Mouse (Mus musculus): ENCODE measurements around the gene Ptma.
"Not testable (repeated sequence)": the region's sequence is repeated elsewhere in the genome, so short reads cannot be mapped to it uniquely, and the experiment has no call there.

The Ptma gene

DNA sequence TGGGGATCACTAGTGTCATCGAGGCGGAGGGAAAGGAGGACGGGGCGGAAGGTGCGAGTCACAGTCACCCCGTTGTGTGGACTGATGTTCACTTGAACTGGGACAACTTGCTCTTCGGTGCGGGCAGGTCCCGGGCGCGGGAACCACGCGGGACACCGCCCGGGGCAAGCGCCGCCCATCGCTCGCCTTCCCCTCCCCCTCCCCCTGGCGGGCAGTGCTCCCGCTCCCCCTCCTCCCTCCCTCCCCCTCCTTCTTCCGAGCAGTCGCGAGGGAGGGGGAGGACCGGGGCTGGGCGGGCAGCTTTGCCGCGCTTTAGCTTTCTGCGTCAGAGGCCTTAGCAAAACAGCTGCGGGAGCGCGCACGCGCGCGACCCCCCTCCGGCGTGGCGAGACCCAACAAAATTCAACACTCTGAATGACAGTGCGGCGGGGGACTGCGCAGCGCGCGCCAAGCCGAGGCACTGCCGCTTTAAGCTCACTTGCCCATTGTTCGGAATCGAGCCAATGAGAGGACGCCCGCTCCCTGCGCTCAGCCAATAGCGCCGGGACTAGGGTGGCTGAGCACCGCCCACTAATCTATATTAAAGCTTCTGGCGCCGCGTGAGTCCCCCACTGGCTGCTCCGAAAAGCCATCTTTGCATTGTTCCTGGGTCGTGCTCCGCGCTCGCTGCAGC is at the start of gene Ptma:
Ptma (plus strand) TSS at position 611 of the 673 bp plus-strand sequence.
- DNase-seq (ENCODE audit: low read depth, low spot score), result peak; percentile 99

GRCm38 (mm10) chr1:86477738-86478285 is 48.7 kb upstream of the Ptma start:
- DNase-seq (ENCODE audit: low read depth, low spot score), result no peak

- no peak for DNase-seq (ENCODE audit: low read depth, low spot score)
These were observed 47.3 kb upstream of the Ptma start for GRCm38 (mm10) chr1:86479099-86479825.

DNA sequence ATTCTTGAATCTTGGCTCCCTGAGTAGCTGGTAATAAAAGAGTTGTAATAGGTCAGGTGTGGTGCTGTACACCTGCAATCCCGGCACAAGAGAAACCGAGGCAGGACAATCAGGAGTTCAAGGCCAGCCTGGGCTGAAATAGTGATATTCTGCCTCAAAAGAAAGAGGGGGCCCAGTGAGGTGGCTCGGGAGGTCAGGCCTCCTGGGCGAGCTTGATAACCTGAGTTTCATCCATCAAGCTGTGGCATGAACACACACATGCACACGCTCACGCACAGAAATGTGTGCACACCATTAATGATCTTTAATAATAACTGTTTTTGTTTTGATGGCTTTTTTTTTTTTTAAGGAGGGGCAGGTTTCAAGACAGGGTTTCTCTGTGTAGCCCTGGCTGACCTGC is 46.2 kb upstream of the Ptma start:
- no peak for DNase-seq (ENCODE audit: low read depth, low spot score)

DNA sequence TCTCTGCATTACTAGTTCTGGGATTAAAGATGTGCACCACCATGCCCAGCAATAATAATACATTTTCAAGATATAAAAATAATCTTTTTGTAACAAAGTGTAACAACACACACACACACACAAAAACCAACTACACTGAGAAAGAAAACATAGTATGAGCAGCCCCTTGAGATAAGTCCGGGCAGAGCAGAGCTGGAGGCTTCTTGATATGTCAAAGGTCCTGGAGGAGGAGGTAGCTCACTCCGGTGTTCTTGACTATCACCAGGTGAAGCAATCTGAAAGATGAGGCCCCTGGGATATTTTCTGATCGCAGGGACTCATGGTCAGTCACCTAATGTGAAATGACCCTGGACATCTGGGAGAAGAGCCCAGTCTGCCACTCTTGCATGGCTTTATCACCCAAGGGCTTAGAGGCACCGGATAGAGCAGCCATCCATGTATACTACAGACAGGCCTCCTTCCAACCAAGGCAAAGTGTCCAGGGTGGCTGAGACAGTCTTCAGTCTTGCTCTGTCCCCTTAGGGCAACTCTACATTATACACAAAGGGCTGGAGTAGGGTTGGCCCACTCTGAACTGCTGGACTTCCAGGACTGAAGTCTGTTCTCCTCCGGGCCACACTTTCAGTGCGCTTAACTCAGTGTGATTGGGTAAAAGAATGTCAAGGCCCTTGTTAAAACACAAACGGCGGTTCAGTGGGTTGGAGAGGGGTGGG is 45.6 kb upstream of the Ptma start:
- DNase-seq (ENCODE audit: low read depth, low spot score), result no peak

- no peak for DNase-seq (ENCODE audit: low read depth, low spot score)
These were observed 45.1 kb upstream of the Ptma start for GRCm38 (mm10) chr1:86481468-86481867.

DNA sequence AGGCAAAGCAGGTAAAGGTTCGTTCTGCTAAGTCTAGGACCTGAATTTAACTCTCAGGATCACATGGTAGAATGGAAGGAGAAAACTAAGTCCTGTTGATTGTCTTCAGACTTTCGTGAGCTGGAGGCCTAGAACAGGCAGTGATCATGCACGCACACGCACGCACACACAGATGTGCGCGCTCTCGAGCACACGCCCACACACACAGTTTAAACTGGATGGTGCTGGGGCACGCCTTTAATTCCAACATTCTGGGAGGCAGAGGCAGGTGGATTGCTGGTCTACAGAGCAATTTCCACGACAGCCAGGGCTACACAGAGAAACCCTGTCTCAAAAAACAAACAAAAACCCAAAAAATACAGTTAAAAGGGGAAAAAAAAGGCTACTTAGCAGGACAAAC is 44.2 kb upstream of the Ptma start:
- no peak for DNase-seq (ENCODE audit: low read depth, low spot score)

DNA sequence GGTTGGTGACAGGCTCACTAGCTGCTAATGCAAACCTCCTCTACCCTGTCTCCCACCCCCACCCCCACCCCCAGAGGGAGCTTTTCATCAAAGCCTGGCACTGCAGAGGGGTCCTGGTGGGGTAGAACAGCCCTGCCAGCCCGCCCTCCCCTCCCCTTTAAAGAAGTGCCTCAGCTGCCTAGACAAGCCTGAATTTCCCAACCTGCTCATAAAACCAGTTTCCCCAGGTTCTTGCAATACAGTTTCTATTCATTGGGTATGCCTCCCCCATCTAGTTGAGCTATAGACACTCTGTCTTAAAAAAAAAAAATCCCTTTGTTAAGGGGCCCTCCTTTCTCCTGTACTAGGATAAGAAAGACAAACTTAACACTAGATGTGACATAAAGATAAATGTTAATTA is 43.8 kb upstream of the Ptma start:
- no peak for DNase-seq (ENCODE audit: low read depth, low spot score)

DNA sequence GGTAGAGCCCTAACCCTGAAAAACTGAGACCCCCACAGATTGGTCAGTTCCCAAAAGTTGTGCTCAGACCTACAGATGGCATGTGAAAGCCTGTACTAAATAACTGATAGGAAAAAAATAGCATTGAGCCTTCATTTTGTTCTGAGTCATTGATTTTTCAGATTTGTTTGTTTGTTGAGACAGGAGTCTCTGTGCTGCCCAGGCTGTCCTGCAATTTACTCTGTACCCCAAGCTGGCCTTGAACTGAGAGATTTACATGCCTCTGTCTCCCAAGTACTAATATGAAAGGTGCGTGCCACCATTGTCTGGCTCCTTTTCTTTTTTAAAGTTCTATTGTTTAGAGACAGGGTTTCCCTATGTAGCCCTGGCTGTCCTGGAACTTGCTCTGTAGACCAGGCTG is 41.2 kb upstream of the Ptma start:
- no peak for DNase-seq (ENCODE audit: low read depth, low spot score)

DNA sequence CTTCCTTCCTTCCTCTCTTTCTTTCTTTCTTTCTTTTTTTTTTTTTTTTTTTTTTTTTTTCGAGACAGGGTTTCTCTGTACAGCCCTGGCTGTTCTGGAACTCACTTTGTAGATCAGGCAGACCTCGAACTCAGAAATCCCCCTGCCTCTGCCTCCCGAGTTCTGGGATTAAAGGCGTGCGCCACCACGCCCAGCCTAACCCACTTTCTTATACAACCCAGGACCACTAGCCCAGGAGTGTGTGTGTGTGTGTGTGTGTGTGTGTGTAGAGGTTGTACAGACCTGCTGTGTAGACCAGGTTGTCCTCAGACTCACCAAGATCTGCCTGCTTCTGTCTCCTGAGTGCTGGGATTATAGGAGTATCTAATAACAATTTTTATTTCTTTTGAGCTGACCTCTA is 40.7 kb upstream of the Ptma start:
- DNase-seq (ENCODE audit: low read depth, low spot score), result not testable (repeated sequence)

DNA sequence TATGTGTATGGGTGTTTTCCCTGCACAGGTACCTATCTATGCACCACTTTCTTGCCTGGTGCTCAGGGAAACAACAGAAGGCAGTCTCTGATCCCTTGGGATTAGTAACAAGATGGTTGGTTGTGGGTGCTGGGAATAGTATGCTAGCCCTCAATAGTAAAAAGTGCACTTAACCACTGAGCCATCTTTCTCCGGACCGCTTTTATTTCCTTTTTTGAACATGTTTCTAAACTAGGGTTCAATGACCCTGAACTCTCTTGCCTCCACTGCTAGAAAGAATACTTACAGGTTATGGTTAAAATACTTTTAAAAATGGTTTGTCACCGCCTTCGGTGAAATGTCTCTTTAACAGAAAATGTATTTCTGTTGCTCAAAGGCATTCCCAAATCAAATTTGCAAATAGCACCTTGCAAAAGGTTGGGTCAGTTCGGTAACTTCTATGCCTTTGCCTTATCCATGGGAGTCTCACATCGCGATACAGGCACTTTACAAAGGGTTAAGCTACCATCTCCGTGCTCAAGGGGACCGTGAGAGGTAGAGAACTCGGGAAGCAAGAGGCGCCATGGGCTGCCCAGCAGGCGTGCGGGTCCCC is 39.7 kb upstream of the Ptma start:
- no peak for DNase-seq (ENCODE audit: low read depth, low spot score)

- peak; percentile 99 for DNase-seq (ENCODE audit: low read depth, low spot score)
These were observed 39.1 kb upstream of the Ptma start for GRCm38 (mm10) chr1:86487295-86487907.

DNA sequence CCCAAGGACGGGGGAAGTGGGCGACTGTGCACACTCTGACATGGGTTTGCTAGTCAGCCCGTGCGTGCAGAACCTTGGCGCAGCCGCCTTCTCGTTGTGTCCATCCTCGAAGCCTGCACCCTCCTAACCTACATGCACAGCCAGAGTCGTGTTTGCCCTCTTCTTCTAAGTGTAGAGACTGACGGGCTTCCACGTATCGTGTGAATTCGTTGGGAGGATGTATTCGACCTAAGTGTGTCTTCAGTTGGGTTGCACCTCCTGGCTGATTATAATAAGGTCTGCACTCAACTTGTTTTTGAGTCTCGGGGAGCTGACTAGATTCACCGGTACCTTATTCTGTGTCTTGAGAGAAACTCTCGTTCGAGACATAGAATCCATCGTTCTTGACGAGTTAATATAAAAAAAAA is 38.6 kb upstream of the Ptma start:
- no peak for DNase-seq (ENCODE audit: low read depth, low spot score)

DNA sequence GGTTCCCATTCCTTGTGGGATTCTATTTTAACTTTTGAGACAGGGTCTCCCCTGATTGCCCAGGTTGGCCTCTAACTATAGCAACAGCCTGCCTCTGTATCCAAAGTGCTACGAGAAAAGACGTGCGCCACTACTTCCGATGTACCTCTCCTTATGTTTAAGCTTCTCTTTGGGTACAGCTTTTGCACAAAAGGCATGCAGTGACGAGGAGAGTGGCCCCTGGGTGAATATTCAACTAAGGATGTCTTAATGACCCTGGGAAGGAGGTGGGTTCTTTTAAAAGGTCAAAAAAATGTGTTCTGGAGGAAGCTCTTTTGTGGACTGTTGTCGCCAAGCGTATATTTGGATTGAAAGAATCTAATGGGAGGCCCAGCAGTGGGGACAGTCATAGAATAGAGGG is 38.2 kb upstream of the Ptma start:
- DNase-seq (ENCODE audit: low read depth, low spot score), result no peak

GRCm38 (mm10) chr1:86488774-86489173 is 37.8 kb upstream of the Ptma start:
- no peak for DNase-seq (ENCODE audit: low read depth, low spot score)

GRCm38 (mm10) chr1:86489901-86490300 is 36.6 kb upstream of the Ptma start:
- no peak for DNase-seq (ENCODE audit: low read depth, low spot score)

DNA sequence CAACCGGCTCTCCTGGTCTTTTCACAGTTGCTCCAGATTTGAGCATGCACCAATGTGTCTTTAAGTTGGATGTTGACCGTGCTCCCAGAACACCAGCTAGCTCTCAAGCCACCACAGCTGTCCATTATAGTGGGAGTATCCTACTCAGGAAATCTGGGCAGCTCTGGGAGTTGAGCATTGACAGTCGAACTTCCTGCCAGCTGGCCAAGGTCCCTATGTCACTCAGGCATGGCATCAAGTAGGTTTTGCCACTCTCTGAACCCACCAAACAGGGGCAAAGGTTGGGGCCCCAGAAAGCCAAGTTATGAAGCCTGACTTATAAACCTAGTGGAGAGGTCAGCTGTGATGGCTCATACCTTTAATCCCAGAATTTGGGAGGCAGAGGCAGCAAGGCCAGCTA is 35.8 kb upstream of the Ptma start:
- no peak for DNase-seq (ENCODE audit: low read depth, low spot score)

GRCm38 (mm10) chr1:86491533-86492094 is 34.9 kb upstream of the Ptma start:
- DNase-seq (ENCODE audit: low read depth, low spot score), result no peak

DNA sequence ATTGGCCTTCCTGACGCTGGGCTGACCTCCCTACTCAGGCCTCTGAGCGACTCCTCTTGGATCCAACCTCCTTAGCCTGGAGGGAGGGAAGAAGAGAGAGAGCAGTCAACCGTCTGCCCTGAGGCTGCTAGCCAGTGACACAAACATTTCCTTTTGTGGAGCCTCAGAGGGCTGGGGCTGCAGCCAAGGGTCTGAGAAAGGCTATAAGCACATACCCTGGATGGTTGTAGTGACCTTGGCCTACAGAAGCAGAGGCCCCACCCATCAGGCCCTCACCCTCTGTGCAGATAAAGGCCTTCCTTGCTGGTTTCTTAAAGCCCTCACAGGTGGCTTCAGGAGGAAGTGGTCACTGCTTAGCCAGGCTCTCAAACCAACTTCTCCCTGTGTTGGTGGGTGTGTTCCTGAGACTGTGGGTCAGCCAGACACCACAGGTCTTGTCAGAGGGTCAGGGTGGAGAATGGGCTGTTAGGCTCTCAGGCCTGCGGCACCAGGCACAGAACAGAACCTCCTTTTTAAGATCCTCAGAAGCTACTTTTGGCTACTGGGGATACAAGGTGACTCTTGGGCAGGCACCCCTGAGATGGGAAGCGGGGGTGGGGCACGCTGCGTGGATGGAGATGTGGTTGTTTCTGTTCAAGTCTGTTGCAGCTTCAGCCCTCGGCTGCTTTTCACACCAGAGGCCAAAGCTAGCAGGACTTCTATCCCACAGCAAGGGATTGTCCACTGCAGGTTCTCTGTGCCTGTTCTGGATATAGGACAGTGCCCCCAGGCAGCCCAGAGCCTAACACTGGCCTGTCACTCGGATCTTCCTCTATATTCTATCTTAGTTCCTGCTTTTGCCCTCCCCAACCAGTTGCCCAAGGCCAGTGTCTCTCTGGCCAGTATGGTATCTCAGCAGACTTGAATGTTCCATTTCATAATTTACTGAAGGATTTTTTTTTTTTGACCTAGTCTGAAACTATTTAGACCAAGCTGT is 34.1 kb upstream of the Ptma start:
- peak; percentile 70 for DNase-seq (ENCODE audit: low read depth, low spot score)

GRCm38 (mm10) chr1:86493783-86494182 is 32.7 kb upstream of the Ptma start:
- DNase-seq (ENCODE audit: low read depth, low spot score), result no peak
